Mouse (Mus musculus): ENCODE data around the gene Mthfd1l.

GRCm38 (mm10) chr10:4198978-4199377 is 226.1 kb downstream of the Mthfd1l start:
- TF ChIP-seq CTCF (conservative IDR thresholded peaks at IDR 0.05; ENCODE audit: insufficient read depth, insufficient read length, low read depth, low read length) = no peak
- TF ChIP-seq POLR2A (IDR thresholded peaks at IDR 0.05; ENCODE audit: low read depth, low read length) = no peak

All from kidney, adult 2 months (tissue).